Mouse (Mus musculus): ENCODE measurements around the gene Smarcc1. TPM values are rescaled to one million over a fixed set of nuclear protein-coding genes. Genes with fewer than 3 reads are reported as not detected.
"Not testable (repeated sequence)": the region's sequence is repeated elsewhere in the genome, so short reads cannot be mapped to it uniquely, and the experiment has no call there.

Smarcc1 gene
- polyA plus RNA-seq, 1 experiment: 220 TPM

GRCm38 (mm10) chr9:110123322-110123721, 5.8 kb downstream of the Smarcc1 start:
- Histone ChIP-seq H3K4me3 (ENCODE audit: low read depth, low read length) (no peak overlapping the region), H3K9ac (ENCODE audit: low read depth, poor library complexity, severe bottlenecking) (no peak overlapping the region), H3K27ac (ENCODE audit: insufficient read depth, low read length) (no peak overlapping the region), H3K9me3 (replicated peaks; ENCODE audit: control insufficient read depth, insufficient read depth, low read length, poor library complexity, severe bottlenecking) (no peaks in the 10 kb centered on the region), H3K27me3 (ENCODE audit: control insufficient read depth, insufficient read depth, low read length, poor library complexity, severe bottlenecking) (no peaks in the 10 kb centered on the region), H3K36me3 (ENCODE audit: control insufficient read depth, insufficient read depth, low read length, poor library complexity, severe bottlenecking) (no peaks in the 10 kb centered on the region), H3K4me1 (ENCODE audit: control insufficient read depth, insufficient read depth, low read length) (no peaks in the 10 kb centered on the region)
- no peak for TF ChIP-seq EP300 (IDR thresholded peaks at IDR 0.05; ENCODE audit: insufficient read depth, low read depth, low read length)

- H3K36me3 ChIP-seq (ENCODE audit: control insufficient read depth, insufficient read depth, low read length, poor library complexity, severe bottlenecking); H3K9ac ChIP-seq (ENCODE audit: low read depth, poor library complexity, severe bottlenecking); H3K4me1 ChIP-seq (ENCODE audit: control insufficient read depth, insufficient read depth, low read length); H3K27me3 ChIP-seq (ENCODE audit: control insufficient read depth, insufficient read depth, low read length, poor library complexity, severe bottlenecking); H3K9me3 ChIP-seq (replicated peaks; ENCODE audit: control insufficient read depth, insufficient read depth, low read length, poor library complexity, severe bottlenecking); H3K4me3 ChIP-seq (ENCODE audit: low read depth, low read length); H3K27ac ChIP-seq (ENCODE audit: insufficient read depth, low read length): not testable (repeated sequence)
These were observed 6.6 kb downstream of the Smarcc1 start for GRCm38 (mm10) chr9:110124008-110124540.

- Histone ChIP-seq H3K27me3 (ENCODE audit: control insufficient read depth, insufficient read depth, low read length, poor library complexity, severe bottlenecking) (no peaks in the 10 kb centered on the region), H3K4me3 (ENCODE audit: low read depth, low read length) (peak overlapping the region; percentile 67), H3K9me3 (replicated peaks; ENCODE audit: control insufficient read depth, insufficient read depth, low read length, poor library complexity, severe bottlenecking) (no peaks in the 10 kb centered on the region), H3K27ac (ENCODE audit: insufficient read depth, low read length) (peak overlapping the region; percentile 94), H3K4me1 (ENCODE audit: control insufficient read depth, insufficient read depth, low read length) (no peaks in the 10 kb centered on the region), H3K36me3 (ENCODE audit: control insufficient read depth, insufficient read depth, low read length, poor library complexity, severe bottlenecking) (peaks cover 13% of the 10 kb centered on the region), H3K9ac (ENCODE audit: low read depth, poor library complexity, severe bottlenecking) (peak overlapping the region; percentile 84)
- TF ChIP-seq POLR2A (IDR thresholded peaks at IDR 0.05; ENCODE audit: insufficient read depth, low read length): no peak
- TF ChIP-seq CTCF (IDR thresholded peaks at IDR 0.05; ENCODE audit: low read depth, low read length): no peak
- TF ChIP-seq EP300 (IDR thresholded peaks at IDR 0.05; ENCODE audit: insufficient read depth, low read depth, low read length): no peak
These were observed 13.5 kb downstream of the Smarcc1 start for GRCm38 (mm10) chr9:110130896-110131524.

- H3K27ac ChIP-seq (ENCODE audit: insufficient read depth, low read length): peak overlapping the region; percentile 94
- H3K9me3 ChIP-seq (replicated peaks; ENCODE audit: control insufficient read depth, insufficient read depth, low read length, poor library complexity, severe bottlenecking): no peaks in the 10 kb centered on the region
- H3K4me1 ChIP-seq (ENCODE audit: control insufficient read depth, insufficient read depth, low read length): no peaks in the 10 kb centered on the region
- TF ChIP-seq POLR2A (IDR thresholded peaks at IDR 0.05; ENCODE audit: insufficient read depth, low read length) (peak; percentile 32), EP300 (IDR thresholded peaks at IDR 0.05; ENCODE audit: insufficient read depth, low read depth, low read length) (no peak)
- peak overlapping the region; percentile 98 for H3K4me3 ChIP-seq (ENCODE audit: low read depth, low read length)
- H3K9ac ChIP-seq (ENCODE audit: low read depth, poor library complexity, severe bottlenecking): peak overlapping the region; percentile 94
- H3K36me3 ChIP-seq (ENCODE audit: control insufficient read depth, insufficient read depth, low read length, poor library complexity, severe bottlenecking): peaks cover 20% of the 10 kb centered on the region
- no peaks in the 10 kb centered on the region for H3K27me3 ChIP-seq (ENCODE audit: control insufficient read depth, insufficient read depth, low read length, poor library complexity, severe bottlenecking)
These were observed 14.2 kb downstream of the Smarcc1 start for GRCm38 (mm10) chr9:110131525-110132197.

GRCm38 (mm10) chr9:110132201-110132605, 14.7 kb downstream of the Smarcc1 start:
- Histone ChIP-seq H3K4me3 (ENCODE audit: low read depth, low read length) (peak overlapping the region; percentile 98), H3K36me3 (ENCODE audit: control insufficient read depth, insufficient read depth, low read length, poor library complexity, severe bottlenecking) (peaks cover 24% of the 10 kb centered on the region), H3K27me3 (ENCODE audit: control insufficient read depth, insufficient read depth, low read length, poor library complexity, severe bottlenecking) (no peaks in the 10 kb centered on the region), H3K9me3 (replicated peaks; ENCODE audit: control insufficient read depth, insufficient read depth, low read length, poor library complexity, severe bottlenecking) (no peaks in the 10 kb centered on the region), H3K4me1 (ENCODE audit: control insufficient read depth, insufficient read depth, low read length) (no peaks in the 10 kb centered on the region), H3K9ac (ENCODE audit: low read depth, poor library complexity, severe bottlenecking) (peak overlapping the region; percentile 94), H3K27ac (ENCODE audit: insufficient read depth, low read length) (peak overlapping the region; percentile 74)
- no peak for TF ChIP-seq CTCF (IDR thresholded peaks at IDR 0.05; ENCODE audit: low read depth, low read length)
- TF ChIP-seq POLR2A (IDR thresholded peaks at IDR 0.05; ENCODE audit: insufficient read depth, low read length): no peak
- TF ChIP-seq EP300 (IDR thresholded peaks at IDR 0.05; ENCODE audit: insufficient read depth, low read depth, low read length): no peak

- no peaks in the 10 kb centered on the region for H3K27me3 ChIP-seq (ENCODE audit: control insufficient read depth, insufficient read depth, low read length, poor library complexity, severe bottlenecking)
- peaks cover 29% of the 10 kb centered on the region for H3K36me3 ChIP-seq (ENCODE audit: control insufficient read depth, insufficient read depth, low read length, poor library complexity, severe bottlenecking)
- peak overlapping the region; percentile 98 for H3K4me3 ChIP-seq (ENCODE audit: low read depth, low read length)
- no peaks in the 10 kb centered on the region for H3K4me1 ChIP-seq (ENCODE audit: control insufficient read depth, insufficient read depth, low read length)
- H3K9me3 ChIP-seq (replicated peaks; ENCODE audit: control insufficient read depth, insufficient read depth, low read length, poor library complexity, severe bottlenecking): no peaks in the 10 kb centered on the region
- peak overlapping the region; percentile 94 for H3K9ac ChIP-seq (ENCODE audit: low read depth, poor library complexity, severe bottlenecking)
- no peak overlapping the region for H3K27ac ChIP-seq (ENCODE audit: insufficient read depth, low read length)
- TF ChIP-seq EP300 (IDR thresholded peaks at IDR 0.05; ENCODE audit: insufficient read depth, low read depth, low read length) (no peak), CTCF (IDR thresholded peaks at IDR 0.05; ENCODE audit: low read depth, low read length) (no peak), POLR2A (IDR thresholded peaks at IDR 0.05; ENCODE audit: insufficient read depth, low read length) (no peak)
These were observed 15.4 kb downstream of the Smarcc1 start for GRCm38 (mm10) chr9:110132921-110133320.
